Mouse (Mus musculus): ENCODE results near the gene Ankrd33. TPM values are rescaled to one million over a fixed set of nuclear protein-coding genes. Genes with fewer than 3 reads are reported as not detected.

Gene Ankrd33
- total RNA-seq, 2 experiments from 2014 or later = not detected

DNA sequence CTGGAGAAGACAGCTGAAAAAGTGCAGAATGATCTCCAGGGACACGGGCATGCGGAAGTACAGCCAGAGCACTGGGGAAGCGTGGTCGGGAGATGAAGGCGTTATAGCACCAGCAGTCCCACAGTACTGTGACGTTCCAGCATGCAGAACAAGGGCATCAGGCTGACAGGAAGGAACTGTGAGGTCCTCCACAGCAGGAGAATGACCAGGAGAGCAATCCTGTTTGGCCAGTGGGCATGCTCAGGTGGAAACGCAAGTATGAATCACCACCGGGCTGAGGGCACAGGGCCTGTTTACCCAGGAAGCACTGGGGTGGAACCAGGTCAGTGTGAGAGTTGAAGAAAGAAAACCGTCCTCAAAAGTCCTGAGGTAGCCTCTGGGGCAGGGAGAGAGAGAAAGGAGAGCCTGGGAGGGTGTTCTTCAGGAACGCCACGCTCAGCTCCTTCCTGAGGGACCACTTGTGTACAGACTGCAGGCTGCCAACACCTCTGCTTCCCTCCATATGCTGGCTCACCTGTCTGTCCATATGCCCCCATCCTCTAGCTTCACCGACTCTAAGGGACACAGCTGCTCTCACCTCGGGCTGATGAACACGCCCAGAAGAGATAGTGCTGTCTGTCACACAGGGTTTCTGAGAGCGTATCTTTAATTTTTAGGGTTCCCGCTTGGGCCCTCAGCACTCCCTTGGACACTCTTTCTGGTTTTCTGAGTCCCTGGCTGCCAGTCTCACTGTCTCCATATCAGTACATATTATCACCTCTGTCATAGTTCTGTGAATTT is 50.3 kb downstream of the Ankrd33 start:
- H3K4me3 ChIP-seq = no peak overlapping the region
- no peak for TF ChIP-seq CTCF (conservative IDR thresholded peaks at IDR 0.05)
- no peak overlapping the region for H3K27ac ChIP-seq
- no peak for DNase-seq (ENCODE audit: low spot score in 2 of 2)

DNA sequence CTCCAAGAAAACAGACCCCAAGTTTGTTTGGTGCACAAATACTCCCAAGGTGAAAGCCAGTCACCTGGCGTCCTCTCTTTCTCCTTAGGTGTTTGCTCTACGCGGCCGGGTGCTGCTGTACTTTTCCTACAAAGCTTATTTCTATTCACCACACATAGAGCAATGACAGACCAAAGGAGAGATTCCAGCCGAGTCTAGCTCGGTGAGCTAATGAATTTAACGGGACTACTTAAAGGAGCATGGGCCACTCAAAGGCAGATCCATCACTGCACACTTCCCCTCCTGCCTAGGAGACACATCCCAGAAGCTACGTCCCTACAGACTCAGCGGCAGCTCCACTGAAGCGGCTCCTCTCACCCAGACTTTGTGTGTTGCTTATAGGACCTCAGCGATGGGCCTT is 52.0 kb downstream of the Ankrd33 start:
- Histone ChIP-seq H3K4me3 (no peak overlapping the region), H3K27ac (no peak overlapping the region)
- no peak for DNase-seq (ENCODE audit: low spot score in 2 of 2)
- no peak for TF ChIP-seq CTCF (conservative IDR thresholded peaks at IDR 0.05)

Other genes starting within 250 kb of the Ankrd33 start
- gene Scn8a, start 245.9 kb upstream of the Ankrd33 start, total RNA-seq (2021) = 100 to 1,000 TPM; 245 to 263 TPM
- not detected for gene Gm47841, start 68.4 kb upstream of the Ankrd33 start, total RNA-seq (2021)
- 1 to 10 TPM; 1.1 to 1.7 TPM for gene Fignl2, start 37.2 kb upstream of the Ankrd33 start, total RNA-seq (2021)
- gene Acvrl1, start 12.8 kb downstream of the Ankrd33 start, total RNA-seq (2021) = 10 to 100 TPM; 11.2 to 11.4 TPM
- gene Acvr1b, start 58.3 kb downstream of the Ankrd33 start, total RNA-seq (2021) = 10 to 100 TPM; 85.1 to 87.8 TPM
- 10 to 100 TPM; 79.5 to 82.7 TPM for gene Grasp, start 108.4 kb downstream of the Ankrd33 start, total RNA-seq (2021)
- gene Nr4a1, start 138.5 kb downstream of the Ankrd33 start, total RNA-seq (2021) = 10 to 100 TPM; 39.8 to 54.8 TPM
- 10 to 100 TPM; 50.6 to 53.3 TPM for gene Atg101, start 168.5 kb downstream of the Ankrd33 start, total RNA-seq (2021)
- gene 6030408B16Rik, start 177.5 kb downstream of the Ankrd33 start, total RNA-seq (2021) = under 1 TPM in 1 of 2 experiments, not detected in 1; 0.54 TPM

Data from layer of hippocampus, adult 2 months (tissue).